Mouse (Mus musculus) adrenal gland, postnatal 25 days (tissue): ENCODE measurements at regions not wholly inside any gene's neighbourhood (a gene's known extent, or its start where the extent isn't known, plus 50 kb on each side); places are given as distances from the start of the nearest gene placed in this dataset.
A peak's percentile ranks its signal among the peaks of the same experiment; 100 is the strongest.

ENCODE experiments used
- DNase-seq: peaks from one replicate; pipeline ENCODE4 v3.0.0; 2021; ENCODE audit warnings: mixed read lengths

DNA sequence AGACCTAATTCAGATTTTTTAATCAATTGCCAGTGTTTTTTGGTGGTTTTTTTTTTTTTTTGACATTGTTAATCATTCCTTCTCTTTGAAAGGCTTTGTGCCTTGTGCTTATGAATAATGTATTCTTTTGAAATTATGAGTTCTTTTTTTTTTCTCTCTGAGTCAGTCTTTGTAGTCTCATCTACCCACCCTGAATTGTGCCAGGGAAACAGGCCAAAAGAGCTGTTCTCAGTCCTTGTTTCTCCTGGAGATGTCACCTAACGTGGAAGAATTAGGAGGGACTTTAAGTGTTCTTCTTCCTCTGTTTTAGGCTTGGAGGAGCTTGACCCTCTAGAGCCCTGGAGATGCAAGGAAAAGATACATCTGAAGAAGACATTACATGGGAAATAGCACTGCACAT, 2012.6 kb downstream of the Poteg start:
- peak; percentile 16 for DNase-seq

DNA sequence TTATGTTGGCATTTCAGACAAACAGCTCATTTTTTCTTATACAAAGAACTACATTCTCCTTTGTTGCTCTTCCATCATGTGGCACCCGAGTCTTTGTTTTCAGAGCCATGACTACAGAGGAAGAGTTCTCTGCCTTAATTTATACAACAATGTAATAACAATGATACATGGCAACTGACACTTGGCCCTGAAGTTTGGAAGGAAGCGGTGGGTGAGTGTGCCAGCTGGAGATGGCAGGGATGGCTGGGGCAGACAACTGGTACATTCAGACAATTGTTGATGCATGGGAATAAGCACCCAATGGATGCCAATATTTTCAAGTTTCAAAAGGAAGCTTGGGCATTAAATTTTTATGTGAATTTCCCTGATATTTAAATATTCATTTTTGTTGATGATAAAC, 2045.5 kb downstream of the Poteg start:
- no peak for DNase-seq

DNA sequence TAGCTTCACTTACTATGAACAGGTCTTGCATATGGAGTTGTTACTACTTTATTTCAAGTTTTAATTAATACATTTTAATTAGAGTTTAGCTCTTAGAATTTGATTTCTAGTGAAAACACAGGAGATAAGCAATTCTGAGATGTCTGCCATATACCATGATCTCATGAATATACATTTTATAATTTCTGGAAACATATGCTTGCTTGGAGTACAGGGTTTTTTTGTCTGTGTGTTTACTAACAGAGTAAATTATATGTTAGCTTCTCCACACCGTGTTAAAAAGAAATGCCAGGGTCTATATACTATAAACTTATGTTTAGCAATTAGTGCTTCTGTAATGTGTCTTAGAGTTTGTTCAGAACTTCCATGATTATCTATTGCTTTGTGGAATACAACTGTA, 2079.9 kb downstream of the Poteg start:
- no peak for DNase-seq

DNA sequence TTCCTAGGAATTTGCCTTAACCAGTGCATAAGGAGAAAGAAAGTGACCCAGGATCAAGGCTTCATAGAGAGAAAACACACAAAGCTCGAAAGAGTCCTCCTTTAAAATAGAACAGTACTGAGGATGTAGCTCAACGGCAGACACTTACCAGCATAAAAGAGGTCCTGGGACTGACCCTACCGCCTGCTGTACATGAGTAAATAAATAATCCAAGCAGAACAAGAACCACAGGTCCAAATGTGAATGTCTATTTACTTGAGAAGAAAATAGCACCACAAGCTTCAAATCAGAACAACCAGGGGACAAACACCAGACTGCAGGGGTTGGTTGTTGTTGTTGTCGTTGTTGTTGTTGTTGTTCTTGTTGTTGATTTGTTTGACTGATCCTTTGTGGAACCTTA, 2084.1 kb downstream of the Poteg start:
- no peak for DNase-seq

DNA sequence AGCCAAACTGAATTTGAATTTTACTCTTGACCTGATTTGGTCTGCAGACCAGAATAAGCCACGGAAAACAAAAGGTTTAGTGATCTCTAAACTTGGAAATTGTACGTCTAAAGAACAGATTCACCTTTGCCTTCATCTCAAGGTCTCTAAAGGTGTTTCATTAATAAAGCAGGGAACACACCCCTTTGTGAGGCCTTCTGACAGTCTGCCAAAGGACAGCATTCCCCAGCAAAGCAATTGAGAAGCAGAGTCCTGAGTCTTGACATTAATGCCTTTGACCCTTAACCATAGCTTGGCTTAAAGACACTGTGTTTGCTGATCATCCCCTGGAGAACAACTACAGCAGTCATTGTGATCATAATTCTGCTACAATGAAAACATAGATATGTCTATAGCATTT, 2090.5 kb downstream of the Poteg start:
- DNase-seq = no peak

DNA sequence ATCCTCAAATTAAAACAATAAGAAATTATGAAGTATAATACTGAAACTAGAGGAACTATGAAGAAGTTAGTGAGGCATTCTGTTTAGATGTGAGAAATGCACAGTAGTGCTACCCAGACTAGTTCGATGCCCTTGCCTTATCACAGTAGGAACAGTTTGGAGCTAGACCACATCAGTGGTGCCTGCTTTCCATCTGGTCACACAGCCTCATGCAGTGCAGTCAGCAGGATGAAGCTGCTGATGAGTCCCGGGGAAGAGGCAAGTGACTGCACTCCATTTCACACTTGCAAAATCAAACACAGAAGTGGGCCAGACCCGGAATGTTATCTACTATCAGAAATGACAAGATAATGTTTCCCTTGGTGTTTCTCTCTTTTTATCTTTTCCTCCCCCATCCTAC, 2092.4 kb downstream of the Poteg start:
- no peak for DNase-seq

DNA sequence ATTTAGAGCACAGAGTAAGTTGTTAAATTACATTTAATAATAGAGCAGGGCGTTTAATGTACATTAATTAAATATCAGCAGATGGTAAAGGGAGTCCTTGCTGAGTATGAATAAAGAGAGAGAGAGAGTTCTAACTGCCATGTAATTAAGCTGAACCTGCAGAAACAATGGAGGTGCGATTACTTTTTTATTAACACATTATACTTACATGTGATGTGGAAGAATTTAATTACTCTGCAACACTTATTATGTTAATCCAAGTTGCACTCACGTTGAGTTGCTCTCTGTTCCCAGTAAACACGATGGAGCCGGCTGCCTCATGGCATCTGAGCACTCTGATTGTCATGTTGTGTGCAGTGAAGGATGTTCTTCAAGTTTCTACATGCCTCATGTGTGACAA, 2096.7 kb downstream of the Poteg start:
- DNase-seq = no peak

DNA sequence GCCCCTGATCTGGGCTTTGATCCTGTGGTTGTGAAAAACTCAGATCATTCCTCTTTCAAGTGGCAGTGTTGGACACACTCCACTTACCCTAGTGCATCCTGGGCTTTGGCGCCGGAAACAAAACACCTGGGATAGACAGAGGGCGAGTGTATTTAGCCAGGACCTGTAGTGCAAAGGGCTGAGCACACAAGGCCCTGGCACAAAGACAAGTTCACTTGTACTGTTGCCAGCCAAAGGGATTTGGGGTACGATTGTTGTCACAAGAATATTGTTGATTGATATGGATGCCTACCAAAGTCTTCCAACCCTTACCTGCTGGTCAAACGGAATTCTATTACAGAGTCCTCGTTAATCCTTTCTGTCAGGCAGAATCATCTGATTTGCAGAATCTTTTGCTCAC, 2138.2 kb downstream of the Poteg start:
- DNase-seq = no peak

DNA sequence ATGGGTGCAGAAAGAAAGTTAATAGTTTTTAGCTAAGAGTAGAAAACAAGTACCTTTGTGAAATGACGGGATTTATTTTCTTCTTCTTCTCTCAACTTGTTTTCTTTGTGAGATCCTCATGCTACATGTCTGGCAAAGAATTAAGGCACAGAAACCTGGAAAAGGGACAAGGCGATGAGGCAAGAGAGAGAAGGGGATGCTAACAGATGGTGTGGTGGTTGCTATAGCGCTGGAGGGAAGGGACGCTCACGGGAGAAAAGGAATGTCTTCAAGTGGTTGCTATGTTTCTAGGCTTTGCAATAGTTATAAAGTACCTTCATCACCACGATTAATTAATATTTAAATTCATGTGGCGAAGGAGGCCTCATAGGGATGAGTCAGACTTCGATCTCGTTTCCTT, 2146.7 kb downstream of the Poteg start:
- DNase-seq = no peak

DNA sequence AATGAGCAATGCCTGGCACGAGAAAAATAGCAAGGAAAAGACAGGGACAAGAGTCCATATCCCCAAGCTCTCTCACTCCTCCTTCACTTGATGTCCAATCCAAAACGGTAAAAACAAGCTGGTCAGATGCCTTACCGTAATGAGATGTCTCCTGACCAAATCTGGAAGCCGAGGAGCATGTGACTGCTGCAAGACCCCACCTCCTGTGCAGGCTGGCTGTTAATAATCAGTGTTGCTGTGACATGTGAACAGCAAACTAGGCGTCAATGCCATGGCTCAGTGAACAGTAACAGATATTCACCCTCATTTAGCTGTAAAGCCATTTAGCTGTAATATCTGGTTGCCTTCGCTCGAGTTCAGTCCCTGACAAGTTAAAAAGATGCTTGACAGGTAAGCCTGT, 2166.6 kb downstream of the Poteg start:
- DNase-seq = no peak

DNA sequence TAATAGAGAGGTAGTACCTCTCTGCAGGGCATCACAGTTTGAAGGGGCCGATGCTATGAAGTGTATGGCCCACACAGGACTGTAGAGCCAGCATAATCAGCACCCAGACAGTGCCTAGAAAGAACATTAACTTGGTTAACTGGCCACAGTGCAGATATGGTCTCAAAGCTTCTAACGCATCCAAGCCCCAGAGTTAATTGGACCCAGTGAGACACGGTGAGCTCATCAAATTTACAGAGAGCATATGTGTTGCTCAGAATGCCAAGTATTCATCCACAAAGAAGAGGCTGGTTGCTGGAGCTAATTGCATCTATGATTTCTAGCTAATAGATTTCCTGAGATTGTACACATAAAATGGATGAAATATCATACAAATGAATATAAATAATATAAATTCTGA, 2214.1 kb downstream of the Poteg start:
- DNase-seq = no peak

DNA sequence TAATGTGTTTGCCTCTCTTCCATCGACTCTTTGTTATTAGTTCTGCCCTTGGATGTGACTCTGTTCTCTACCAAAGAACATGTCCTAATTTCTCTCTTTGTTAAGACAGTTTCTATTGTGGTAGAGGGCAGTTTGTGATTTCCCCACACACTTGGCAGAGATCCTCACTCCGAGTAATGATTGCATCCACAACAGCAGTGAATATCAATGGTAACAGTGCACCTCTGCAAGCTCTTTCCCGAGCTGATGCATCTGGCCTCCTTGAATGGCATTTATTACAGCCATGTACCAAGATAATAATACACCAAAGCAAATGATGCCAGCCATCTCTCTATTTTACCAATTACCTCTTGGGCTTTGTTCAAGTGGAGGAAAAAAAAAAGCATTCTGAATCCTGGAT, 2228.4 kb downstream of the Poteg start:
- no peak for DNase-seq

DNA sequence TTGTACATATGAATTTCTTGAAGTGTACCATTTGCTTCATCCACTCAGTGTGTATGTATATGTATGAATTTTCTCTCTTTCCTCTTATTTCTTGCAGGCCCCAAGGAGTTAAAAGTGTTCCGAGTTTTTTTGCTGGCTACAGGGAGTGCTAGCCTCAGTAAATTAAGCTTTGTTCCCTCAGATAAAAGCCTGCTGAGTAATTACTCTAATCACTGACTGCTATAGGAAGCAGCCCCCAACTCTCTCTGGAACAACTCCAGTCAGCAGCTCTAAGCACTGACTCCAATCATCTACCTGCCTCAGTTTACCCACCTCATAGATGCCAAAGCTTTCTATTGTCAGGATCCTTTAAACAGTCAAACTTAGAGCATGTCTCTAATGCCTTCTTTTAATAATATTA, 2235.9 kb downstream of the Poteg start:
- no peak for DNase-seq

DNA sequence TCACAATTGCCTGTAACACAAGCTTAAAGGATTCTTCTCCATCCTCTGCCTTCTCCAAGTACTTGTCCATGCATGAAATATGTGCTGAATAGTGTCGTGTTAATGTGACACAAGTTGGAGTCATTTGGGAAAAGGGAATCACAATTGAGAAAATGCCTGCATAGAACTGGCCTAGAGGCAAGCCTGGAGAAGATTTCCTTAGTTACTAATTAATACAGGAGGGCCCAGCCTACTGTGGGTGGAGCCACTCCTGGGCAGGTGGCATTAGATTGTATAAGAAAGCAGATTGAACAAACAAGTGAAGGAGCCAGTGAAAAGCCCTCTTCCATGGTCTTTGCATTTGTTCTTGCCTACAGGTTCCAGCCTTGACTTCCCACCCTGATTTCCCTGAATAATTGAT, 2239.1 kb downstream of the Poteg start:
- DNase-seq = no peak

DNA sequence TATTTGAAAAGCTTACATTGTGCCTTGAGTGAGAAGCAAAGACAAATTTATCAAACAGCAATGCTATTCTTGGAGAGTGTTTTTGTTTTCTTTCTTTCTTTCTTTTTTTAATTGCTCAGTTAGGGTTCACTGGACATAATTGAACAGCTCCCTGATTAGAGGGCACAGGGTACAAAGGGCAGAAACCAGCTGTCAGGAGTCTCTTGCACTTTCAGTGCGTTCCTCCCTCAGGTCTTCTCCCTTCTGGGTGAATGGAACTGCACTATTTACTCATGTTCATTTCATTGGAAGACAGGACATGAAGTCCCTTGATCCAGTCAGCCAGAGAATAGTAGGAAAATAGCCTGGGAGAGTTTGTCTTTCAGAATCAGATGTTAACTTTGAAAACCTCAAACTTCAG, 2248.2 kb downstream of the Poteg start:
- DNase-seq = no peak
